Mouse (Mus musculus) lung, postnatal 36 days (tissue): Measurements from ENCODE around the gene Avpr2.

Experiments
- DNase-seq: peaks from one replicate; pipeline ENCODE4 v3.0.0; 2022; ENCODE audit warnings: mixed read lengths

The Avpr2 gene

DNA sequence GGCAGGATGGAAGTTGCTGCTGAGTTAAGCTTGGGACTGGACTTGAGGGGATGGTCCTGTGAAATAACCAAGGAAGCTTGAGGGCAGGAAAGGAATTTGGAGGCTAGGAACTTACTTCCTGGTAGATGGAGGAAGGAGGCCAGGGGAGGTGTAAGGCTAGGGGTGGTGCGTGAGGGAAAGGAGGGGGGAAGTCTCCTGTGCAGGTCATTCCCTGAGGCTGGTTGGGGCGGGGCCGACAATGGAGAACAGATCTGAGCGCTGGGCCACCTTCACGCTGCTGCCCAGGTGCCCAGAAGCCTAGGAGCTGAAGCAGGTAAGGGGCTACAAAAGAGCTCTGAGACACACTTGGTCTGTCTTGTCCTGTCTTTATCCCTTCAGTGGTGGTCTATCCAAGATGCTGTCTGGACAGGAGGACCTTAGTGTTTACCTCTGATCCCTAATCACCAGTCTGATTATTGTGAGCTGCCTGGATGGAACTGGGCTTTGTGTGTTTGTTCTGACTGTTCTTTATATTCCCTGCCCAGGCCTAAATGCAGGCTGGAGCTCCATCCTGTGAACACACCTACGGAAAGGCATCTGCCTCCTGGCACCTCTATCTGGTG lies at the start of gene Avpr2:
Avpr2 (plus strand) TSS at position 552 of the 602 bp plus-strand sequence.
- no peak for DNase-seq

DNA sequence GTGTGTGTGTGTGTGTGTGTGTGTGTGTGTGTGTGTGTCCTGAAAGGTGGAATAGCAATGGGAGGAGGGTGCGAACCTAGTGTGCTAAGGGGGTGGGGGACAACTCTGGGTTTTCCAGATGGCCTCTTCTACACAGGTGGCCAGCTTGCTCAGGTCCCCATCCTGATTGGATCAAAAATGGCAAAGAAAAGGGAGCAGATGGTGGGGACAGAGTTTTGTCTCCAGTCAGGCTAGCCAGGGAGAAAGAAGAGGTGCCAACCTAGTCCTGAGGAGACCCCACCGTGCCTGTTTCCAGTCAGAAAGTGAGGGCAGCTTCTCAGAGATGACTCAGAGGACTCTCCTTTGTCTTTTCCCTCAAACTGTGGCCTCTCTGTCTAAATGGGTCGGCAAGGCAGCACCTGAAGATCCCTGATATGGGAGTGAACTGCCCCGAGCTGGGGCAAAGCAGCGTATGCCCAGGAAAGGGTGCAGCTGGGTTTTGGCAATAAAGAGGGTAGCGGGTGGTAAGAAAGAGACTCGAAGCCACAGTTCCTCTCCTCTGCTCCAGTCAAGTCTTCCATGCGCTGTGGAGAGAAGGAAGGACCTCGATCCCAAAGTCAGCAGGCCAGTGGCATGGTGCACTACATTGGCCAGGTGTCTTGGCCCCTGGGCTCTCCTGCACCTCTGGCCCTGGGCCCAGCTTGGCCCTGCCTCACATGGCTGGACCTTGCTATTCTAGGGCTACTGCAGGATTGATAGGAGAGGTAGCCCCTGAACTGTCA lies 37.4 kb upstream of the Avpr2 start:
- DNase-seq = no peak

DNA sequence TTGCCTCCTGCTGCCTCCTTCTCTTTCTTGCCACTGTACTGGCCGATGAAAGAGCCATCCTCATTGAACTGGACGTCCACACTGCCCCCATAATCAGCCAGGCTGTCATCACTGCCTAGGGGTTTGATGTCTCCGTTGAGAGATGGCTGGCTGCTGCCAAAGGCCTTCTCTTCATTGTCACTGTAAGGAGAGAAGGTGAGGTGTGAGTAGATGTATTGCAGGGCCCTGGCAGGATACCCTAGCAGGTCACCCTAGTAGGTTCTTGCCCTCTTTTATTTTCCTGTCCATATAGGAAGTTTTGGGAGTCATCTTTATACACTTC lies 36.9 kb upstream of the Avpr2 start:
- no peak for DNase-seq

DNA sequence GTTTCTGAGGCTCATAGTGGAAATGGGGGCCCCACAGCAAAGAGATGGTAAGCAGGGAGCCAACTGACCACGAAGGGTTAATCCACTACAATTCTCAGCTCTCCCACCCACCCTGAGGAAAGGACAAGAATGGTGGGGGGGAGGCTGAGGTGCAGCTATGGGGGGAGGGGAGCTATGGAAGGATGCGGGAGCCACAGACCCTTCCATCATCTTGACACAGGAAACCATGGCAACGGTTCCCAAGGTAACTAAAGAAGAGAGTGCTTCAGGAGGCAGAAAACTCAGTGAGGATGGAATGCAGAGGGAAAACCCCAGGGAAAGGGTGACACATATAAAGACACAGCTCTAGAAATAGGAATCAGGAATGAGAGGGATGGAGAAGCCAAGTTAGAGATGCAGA lies 27.2 kb upstream of the Avpr2 start:
- no peak for DNase-seq

DNA sequence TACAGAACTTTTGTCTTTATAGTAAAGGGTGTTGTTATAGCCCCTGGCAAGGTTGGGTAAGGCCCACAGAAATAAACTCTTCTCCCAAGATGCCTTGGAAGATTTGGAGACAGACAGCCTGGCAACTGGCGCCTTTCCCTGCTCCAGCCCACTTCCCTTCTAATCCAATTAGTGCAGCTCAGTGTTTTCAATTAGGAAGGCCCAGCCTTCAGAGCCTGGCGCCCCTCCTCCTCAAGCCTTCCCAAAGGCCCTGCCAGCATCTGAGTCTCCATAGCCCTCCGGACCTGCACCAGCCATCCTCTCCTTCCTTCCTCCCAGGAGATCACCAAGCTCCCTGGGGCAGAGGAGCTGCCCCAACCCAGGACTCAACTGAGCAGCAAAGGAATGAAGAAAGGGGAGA lies 24.6 kb upstream of the Avpr2 start:
- DNase-seq = no peak

DNA sequence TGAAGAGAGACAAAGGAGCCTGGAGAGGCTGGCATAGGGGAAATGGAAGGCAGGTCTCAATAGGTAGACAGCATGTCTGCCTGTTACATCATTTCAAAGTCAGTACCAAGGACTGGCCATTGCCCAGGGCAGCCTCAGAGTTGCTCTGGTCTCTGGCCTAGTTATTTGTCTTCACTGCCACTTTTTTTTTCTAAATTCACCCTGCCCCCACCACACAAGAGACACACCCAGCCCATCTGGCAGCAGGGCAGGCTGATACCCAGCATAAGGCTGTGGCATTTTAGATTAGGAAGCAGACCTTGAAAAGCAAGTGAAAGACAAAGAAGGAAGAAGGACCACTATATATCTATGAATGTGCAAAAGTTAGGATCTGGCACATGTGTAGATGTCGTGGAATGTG lies 24.1 kb upstream of the Avpr2 start:
- DNase-seq = no peak

DNA sequence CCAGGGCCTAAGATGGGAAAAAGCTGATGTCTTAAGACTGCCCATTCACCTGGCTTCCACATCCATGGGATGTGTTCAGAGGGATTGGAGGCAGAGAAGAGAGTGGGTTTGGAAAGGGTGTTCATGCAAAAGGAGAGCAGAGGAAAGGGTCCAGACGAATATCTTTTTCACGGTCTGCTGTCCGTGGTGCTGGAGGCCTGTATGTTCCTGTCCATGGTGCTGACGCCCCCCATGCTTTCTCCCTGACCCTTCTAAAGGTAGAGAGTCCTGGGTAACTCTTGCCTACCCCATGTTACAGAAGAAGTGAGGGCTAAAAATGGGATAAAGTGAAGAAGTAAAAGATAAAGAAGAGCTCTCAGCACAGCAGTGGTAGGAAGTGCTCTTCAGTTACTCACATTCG lies 22.6 kb upstream of the Avpr2 start:
- no peak for DNase-seq

DNA sequence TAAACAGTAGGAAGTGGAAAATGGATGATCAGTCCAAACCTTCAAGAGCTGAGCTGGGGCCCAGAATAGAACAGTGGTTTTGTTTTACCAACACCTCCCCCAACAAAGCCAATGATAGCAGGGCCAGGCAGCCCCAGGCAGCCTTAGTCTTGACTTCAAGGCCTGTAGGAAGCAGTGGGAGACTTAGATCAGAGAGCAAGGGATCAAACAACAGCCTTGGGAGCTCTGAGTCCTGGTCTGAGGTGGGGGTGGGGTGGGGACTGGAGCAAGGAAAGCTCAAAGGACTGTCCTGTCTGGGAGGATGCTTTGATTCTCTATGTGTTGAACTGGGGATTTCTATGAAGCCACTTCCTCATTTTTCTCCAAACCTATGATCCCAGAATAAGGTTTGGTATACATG lies 20.4 kb upstream of the Avpr2 start:
- no peak for DNase-seq

DNA sequence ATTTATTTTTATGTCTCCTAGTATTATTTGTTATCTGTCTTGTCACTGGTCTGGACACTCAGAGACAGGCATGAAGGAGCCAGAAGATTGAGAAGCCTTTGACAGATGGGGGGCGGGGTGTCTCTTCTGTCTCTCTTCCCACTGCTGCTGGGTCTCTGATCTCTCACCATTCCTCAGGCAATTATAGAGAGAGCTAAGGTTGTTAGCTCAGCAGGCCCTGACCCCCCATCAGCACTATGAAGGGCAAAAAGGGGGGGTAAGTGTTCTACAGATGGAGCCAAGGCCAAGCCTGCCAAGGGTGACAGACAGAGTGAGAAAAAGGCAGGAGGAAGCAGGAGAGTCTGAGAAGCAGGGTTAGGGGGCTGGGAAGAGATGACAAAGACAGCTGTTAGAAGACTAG lies 19.9 kb upstream of the Avpr2 start:
- no peak for DNase-seq

DNA sequence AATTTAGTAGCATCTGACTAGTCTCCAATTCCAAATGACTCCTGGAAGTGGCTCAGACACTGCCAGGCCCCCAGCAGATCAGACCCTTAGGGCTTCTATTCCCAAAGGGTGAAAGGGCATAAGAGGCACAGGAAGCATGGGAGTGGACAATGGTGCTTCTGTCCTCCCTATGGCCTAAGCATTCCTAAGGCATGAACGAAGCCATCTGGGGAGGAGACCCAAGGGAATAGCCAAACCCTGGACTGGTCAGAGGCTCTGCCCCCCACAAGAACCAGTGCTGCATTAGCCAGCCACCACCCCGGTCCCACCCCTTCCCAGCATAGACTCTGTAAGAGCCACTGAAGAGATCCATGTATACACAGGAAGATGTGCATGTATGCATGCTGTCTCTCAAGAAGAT lies 16.0 kb upstream of the Avpr2 start:
- DNase-seq = no peak

DNA sequence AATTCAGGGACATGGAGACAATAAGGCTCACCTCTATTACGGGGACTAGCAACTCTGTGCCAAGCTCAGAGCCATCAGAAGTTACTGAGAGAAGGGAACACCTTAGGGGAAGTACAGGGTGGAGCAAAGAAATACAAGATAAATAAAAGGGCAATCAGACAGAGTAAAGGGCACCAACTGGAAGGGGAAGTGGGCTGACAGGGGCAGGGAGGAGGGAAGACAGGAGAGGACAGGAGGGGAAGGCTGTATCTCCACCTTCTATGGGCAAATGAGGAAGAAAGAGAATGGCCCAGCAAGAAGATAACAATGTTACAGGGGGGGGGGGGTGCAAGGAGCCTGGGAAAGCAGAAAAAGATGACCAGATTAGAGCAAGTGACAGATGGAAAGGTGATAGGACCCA lies 14.9 kb upstream of the Avpr2 start:
- DNase-seq = no peak

DNA sequence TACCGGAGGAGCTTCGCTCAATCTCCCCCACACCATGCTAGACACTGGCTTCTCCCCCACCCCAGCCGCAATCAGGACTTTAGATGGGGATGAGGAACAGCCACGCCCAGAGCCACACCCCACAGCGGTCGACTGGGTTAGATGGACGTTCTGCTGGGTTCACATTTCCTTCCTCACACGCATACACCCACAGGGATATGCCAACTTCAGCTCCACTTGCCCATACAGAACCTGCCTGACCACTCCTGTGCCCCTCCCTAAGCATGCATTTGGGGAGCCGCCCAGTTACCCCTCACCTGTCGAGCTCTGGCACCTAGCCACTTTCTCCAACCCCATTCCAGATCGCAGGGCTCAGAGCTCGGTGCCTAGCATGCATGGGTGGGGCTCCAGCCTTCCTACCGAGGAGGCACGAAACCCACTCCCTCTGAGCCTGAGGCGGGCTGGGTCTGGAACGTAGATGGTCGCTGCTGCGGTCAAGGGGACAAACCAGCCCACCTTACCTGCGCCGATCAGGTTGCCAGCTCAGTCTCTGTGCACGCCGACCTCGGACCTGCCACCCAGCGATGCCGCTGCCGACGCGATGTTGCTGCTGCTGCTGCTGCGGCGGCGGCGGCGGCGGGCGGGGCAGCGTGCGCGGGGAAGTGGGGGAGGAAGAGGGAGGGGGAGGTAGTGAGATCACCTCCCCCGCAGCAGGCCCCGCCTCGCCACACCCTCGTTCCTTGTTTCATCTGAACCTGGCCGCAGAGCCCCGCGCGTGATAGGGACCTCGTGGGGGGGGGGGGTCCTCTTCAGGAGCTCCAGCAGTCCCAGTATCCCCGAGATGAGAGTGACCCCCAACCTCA lies 11.5 kb upstream of the Avpr2 start:
- peak; percentile 67 for DNase-seq

DNA sequence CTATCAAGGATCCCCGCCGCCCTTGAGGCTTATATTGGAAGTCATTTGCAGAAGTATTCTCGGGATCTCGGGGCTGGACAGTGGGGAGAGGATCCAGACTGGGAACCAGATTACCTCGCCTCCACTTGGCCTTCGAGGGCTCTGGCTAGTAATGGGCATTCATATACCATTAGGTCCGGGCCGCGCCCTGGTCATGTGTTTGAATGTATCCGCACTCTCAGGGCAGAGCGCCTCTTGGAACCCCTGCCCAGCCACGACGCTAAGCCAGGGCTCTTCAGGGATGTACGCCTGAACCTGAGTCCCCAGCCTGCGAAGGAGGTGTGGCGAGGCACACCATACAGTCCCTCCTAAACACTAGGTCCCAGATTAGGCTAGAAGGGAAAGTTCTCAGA lies 10.9 kb upstream of the Avpr2 start:
- no peak for DNase-seq

DNA sequence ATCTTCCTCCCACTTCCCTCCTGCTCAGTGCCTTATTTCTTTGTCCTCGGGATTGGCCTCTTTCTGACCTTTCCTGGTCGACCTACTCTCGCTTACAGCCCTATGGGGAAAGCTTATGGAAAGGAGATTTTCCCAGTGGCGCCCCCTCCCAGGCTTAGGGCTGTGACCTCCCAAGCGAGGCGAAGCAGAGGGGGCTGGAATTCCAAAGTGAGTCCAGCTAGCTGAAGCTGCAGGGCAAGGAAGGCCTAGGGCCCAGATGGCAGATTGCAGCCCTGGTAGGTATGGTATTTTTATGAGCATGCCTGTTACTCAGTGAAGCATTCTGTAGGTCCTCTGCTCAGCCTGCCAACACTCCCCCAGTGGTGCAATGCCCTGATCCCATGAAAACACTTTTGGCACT lies 10.4 kb upstream of the Avpr2 start:
- DNase-seq = no peak

DNA sequence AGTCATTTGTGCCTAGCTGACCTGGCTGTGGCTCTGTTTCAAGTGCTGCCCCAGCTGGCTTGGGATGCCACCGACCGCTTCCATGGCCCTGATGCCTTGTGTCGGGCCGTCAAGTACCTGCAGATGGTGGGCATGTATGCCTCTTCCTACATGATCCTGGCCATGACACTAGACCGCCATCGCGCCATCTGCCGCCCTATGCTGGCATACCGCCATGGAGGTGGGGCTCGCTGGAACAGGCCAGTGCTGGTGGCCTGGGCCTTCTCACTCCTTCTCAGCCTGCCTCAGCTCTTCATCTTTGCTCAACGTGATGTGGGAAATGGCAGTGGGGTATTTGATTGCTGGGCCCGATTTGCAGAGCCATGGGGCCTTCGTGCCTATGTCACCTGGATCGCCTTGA lies 931 bp downstream of the Avpr2 start:
- DNase-seq = no peak

DNA sequence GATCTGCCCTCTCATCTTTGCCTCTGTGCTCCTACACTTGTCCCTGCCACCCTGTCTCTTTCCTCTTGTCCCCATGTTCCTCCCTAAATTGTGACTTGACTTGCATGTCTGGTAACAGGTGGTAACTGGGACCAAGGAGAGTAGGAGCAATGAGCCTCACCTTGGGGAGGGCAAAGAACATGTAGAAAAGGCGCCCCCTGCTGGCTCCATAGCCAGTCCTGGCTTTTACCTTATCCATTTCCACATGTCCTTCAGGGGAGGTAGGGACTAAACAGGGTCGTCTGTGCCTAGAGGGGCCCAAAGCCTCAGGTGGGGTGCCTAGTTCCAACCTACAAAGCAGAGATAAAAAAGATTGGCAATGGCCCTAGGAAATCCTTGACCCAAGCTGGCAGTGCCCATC lies 3.8 kb downstream of the Avpr2 start, which contains the start of gene L1cam:
L1cam (minus strand) TSS at position 387 of the 400 bp plus-strand sequence.
- DNase-seq = peak; percentile 72

DNA sequence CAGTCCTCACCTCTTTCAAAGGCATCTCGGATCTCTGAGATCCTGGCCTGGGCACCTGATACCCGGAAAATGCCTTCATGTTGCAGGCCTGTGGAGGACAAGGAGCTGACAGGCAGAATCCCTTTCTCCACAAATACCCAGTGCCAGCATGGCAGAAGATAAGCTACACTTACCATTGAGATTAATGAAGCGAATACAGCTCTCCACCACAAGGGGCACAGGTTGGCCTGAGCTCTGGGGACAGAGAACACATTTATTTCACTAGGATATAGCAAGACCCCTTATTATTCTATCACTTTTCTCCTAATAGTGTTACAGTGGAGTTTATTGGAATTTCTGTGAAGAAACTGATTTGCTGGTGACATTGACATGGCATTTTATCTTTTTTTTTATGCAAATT lies 6.1 kb downstream of the Avpr2 start:
- no peak for DNase-seq

DNA sequence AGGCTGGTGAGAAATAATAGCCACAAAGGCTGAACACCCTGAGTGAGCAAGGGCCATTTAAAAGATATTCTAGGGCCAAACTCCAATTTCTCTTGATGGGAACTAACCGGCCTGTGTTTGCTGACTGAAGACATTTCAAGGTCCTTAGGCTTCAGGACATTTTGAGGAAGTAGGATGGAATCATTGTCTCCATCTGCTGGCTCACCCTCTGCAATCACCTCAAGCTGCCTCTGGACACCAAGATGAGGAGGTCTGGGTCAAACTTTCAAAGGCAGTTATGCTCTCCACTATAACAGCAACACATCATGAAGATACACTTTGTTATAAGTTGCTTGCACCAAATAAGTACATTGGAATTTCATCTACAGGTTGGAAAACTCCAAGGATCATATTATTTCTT lies 18.1 kb downstream of the Avpr2 start:
- no peak for DNase-seq

DNA sequence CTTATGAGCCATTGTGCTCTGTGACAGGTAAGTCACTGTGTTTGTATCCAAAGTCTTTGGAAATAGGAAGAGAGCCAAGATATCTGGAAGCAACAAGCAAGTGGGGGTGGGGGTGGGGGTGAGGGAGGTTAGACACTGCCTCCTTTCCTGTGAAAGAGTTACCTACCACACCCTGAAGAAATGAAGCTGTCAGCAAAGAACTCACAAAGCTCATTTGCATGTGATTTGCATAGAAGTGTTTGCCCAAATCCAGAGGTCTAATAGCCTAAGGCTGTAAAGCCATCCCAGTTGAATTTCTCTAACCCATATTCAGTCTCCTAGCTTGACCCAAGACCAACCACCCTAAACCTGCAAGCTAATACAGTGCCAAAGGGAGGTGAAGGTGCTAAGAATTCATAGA lies 18.5 kb downstream of the Avpr2 start:
- no peak for DNase-seq

DNA sequence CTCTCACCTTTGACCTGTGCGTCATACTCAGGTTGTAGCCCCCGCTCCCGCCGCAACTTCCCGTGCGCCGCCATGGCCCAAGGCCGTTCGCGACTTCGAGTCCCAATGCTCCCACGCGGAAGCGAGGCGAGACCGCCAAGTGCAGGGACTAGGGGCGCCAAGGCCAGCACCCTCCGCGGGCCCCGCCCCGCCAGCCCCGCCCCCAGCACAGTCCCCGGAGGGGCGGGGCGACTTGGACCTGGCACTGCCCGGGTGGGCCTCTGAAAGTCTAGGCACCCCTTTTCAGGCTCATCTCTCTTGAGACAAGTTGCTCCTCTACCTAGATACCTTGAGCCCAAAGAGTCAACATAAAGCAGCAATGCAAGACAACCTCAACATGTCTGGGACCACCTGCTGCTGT lies 19.3 kb downstream of the Avpr2 start:
- DNase-seq = peak; percentile 32

DNA sequence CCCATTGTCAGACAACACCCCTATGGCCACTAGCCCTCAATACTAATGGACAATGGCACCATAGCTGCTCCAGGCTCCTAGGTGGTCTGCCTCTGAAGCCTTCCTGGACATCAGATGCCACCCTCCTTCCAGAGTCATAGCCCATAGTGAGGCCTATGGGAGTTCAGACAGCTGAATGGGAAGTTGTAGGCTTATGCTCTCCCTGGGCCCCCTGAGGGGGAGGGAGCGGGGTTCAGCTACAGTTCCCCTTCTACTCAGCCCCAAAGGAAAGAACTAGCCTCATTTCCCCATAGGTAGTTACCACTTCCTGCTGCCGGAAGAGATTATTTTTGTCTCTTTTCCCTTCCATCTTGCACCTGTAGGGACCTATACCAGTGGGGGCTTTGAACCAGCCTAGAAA lies 19.7 kb downstream of the Avpr2 start:
- peak; percentile 37 for DNase-seq

DNA sequence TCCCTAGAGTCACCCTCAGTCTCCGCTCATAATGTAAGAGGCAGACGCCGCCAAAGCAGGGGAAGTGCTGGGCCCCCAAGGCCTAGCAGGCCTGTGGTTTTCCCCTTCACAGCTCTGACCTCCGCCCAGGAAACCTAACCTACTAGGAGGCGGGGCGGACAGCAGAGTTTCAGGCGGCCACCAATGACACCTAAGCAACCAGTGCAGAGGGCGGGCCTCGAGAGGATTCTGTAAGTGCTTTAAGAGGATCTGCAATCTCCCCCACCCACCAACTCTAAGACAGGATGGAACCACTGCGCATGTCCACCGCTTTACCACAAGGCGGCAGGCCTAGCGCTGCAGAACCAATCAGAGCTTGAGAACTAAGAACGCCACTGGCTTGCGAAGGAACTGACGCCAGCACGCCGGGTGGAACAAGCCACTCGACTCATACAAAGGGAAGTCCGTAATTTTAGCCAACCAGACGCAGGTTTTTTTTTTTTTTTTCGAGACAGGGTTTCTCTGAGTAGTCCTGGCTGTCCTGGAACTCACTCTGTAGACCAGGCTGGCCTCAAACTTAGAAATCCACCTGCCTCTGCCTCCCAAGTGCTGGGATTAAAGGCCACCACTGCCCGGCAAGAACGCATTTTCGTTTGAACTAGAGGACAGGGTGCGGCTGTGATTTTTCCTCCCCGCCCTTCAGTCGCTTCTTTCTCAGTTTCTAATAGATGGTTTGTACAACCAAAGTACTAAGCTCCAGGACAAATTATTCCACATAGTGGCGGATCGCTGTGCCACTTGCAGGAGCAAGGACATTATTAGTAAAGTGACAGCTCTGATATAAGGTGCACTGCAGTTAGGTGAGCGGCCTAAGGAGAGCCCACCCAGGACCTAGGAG lies 23.2 kb downstream of the Avpr2 start:
- peak; percentile 97 for DNase-seq

DNA sequence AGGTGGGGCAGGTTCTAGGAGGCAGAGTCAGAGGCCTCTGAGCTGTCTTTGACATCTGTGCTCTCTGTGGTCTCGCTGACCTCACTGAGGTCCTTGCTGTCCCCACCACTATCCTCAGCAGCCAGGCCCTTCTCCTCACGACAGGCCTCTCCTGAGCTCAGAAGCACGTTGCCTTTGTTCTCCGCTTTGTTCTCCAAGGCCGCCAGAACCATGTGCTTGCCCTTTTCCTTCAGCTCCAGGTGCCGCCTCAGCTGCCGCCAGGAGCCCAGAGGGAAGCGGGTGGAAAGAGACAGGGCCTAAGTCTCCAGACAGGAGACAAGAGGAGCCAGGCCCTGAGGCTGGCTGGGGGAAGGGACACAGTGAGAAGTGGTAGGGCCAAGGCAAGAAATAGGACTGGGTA lies 25.0 kb downstream of the Avpr2 start:
- DNase-seq = no peak
